Mouse (Mus musculus) liver, adult 2 months (tissue): ENCODE measurements around the gene Hoxc8.

ENCODE experiments used
- CTCF ChIP-seq: fragments of 200-500 bp; IDR thresholded peaks from 2 replicates; pipeline ENCODE4 v1.5.1; 2011; ENCODE audit warnings: low read depth, low read length, control low read depth
- POLR2A ChIP-seq: fragments of 200-500 bp; IDR thresholded peaks from 2 replicates; pipeline ENCODE4 v1.6.1; 2011; ENCODE audit warnings: low read length, control low read depth; ENCODE audit not compliant: insufficient read depth; ENCODE audit errors: extremely low read depth

DNA sequence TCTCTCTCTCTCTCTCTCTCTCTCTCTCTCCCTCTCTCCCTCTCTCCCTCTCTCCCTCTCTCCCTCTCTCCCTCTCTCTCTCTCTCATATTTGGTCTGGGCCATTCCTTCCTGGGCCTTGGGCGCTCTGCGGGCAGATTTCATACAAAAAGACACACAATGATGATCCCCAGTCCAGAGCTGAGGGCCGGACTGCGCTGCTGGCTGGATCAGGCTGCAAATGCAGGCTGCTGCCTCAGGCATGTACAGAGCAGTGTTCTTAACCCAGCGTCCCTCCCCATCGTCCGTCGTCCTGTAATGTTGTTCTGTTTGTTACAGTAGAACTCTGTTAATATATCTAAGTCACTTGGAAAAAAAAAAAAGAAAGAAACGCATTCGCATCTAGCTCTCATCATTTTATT lies 5.9 kb upstream of the Hoxc8 start:
- no peak for TF ChIP-seq POLR2A
- TF ChIP-seq CTCF = no peak
